Mouse (Mus musculus): ENCODE results near the gene BC030867.

DNA sequence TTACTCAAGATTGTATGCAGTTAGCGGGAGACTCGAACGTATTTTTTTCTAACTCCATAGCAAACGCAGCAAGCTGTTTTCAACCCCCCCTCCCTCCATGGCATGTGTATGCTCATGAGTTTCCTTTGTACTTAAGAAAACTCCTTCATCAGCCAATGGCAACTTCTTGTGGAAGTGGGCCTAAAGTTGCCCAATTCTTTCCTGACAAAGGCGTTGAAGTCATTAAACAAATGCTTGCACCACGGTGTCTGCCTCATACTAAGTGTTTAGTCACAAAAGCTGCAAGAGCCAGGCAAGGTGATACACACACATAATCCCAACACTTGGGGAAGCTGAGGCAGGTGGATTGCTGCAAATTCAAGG, 2.4 kb upstream of the BC030867 start:
- TF ChIP-seq POLR2A (IDR thresholded peaks at IDR 0.05; ENCODE audit: borderline replicate concordance, extremely low read depth, low read depth, low read length) (no peak), CTCF (IDR thresholded peaks at IDR 0.05; ENCODE audit: insufficient read depth, low read length) (no peak)

Data from lung, adult 2 months (tissue).